Mouse (Mus musculus) frontal cortex, postnatal 25 days (tissue): ENCODE measurements around the gene Gm20812.
"Not testable (repeated sequence)": the region's sequence is repeated elsewhere in the genome, so short reads cannot be mapped to it uniquely, and the experiment has no call there.

ENCODE experiments used
- DNase-seq, 2 experiments: peaks; one replicate each; pipeline ENCODE4 v3.0.0; 2022; ENCODE audit warnings: low spot score in 2 of 2

The Gm20812 gene

GRCm38 (mm10) chrY:12381681-12382080 lies at the start of gene Gm20812:
Gm20812 (plus strand) TSS chrY:12381981.
- not testable (repeated sequence) for DNase-seq
